Mouse (Mus musculus): Measurements from ENCODE around the gene Wnt1.

Wnt1 gene

DNA sequence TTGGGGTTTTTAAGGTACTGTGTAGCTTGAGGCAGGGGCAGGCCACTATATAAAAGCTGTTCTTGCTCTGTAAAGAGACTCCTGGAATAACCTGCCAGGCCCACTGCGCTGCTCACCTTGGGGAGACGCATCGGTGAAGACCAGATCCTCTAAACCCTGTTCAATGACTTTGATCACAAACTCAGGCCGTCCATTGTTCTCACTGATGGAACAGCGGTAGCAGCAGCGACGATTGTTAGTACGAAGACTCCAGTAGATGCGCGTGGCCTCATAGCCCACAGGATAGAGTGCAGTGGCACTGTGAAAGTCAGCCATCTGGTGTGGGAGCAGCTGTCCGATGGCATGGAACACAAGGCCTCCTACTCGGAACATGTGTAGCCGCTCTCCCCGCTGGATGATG, 49.5 kb downstream of the Wnt1 start:
- no peak for DNase-seq

DNA sequence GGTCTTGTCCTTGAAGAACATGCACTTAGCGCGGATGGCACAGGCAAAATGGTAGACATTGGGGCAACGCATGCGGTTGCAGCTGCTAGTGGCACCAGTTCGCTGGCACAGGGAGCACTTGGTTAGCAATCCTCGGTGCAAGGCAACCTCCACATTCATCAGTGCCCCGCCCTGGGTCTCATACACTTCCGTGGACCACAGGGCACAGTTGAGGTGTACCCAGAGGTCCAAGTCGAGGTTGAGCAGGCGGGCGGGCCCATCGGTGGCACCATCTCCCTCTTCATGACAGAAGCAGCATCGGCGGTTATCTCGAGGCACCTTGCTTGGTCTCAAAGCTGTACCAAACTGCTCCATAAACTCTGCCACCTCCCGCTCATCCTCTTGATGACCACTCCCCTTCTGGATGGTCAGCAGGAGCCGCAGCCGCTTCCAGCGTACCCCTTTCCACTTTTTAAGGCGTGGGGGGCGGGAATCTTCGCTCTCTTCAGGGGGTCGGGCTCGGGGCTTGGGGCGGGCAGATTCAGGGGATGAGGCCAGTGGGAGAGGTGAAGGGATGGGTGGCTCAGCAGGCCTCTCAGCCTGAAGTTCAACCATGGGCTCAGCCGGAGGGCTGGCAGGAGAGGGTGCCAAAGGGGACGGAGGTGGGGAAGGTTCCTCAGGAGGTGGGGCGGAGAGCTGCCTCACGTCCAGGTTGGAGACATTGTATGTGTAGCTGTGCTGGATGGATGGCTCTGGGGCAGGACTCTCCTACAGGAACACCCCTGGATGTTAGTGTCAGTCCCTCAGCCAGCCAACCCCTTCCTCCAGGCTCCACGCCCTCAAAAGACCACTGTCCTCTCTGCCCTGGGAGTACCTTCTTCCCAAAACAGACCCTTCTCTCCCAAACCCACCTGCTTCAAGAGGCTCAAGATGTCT, 50.3 kb downstream of the Wnt1 start:
- no peak for DNase-seq
